Mouse (Mus musculus) bone marrow, adult 2 months (tissue): ENCODE results near the gene Mr1. TPM values are rescaled to one million over a fixed set of nuclear protein-coding genes. Genes with fewer than 3 reads are reported as not detected.

Source experiments
- H3K27ac ChIP-seq: fragments of 200-500 bp; 2 replicates; pipeline ENCODE4 v1.5.1; 2012; ENCODE audit warnings: low read depth, mild to moderate bottlenecking, control low read depth, inconsistent platforms, low read length; ENCODE audit not compliant: control insufficient read depth, poor library complexity, insufficient read depth
- H3K4me1 ChIP-seq: fragments of 200-500 bp; 2 replicates; pipeline ENCODE4 v1.6.1; 2011; ENCODE audit warnings: low read length; ENCODE audit not compliant: control insufficient read depth, insufficient read depth
- H3K4me3 ChIP-seq: fragments of 200-500 bp; replicated peaks from 2 replicates; pipeline ENCODE3; 2011; ENCODE audit warnings: mild to moderate bottlenecking, low read depth, low read length, control low read depth; ENCODE audit not compliant: control insufficient read depth
- CTCF ChIP-seq: fragments of 200-500 bp; IDR thresholded peaks from 2 replicates; pipeline ENCODE4 v1.5.1; 2011; ENCODE audit warnings: low read length, control low read depth; ENCODE audit not compliant: control insufficient read depth, insufficient read depth
- POLR2A ChIP-seq: fragments of 200-500 bp; IDR thresholded peaks from 2 replicates; pipeline ENCODE4 v1.6.1; 2011; ENCODE audit warnings: low read depth, mild to moderate bottlenecking, control low read depth, low read length, borderline replicate concordance; ENCODE audit not compliant: control insufficient read depth
- WGBS: fragments of 180-500 bp; shearing (Covaris S2); methylation state at CpG from one replicate; pipeline ENCODE4 v1.1.7; 2018; 5-methylcytosine and 5-hydroxymethylcytosine counted together
- polyA plus RNA-seq: library from polyadenylated mRNA; stranded (reverse); fragments of >200 nt; gene quantifications from 2 replicates; pipeline ENCODE4 v1.2.4, GENCODE M21; 2011; ENCODE audit warnings: low replicate concordance; ENCODE audit not compliant: missing spikeins, insufficient read depth, insufficient read length

The Mr1 gene
- polyA plus RNA-seq, 1 experiment, result 0.70 TPM

- TF ChIP-seq CTCF (no peak), POLR2A (no peak)
- H3K4me1 ChIP-seq, result peaks cover 4% of the 10 kb centered on the region; the same call in 1 of the 2 replicates
- 93% methylated on average over 9 of the region's 9 CpGs for WGBS
- H3K4me3 ChIP-seq, result no peak overlapping the region
- H3K27ac ChIP-seq, result no peak overlapping the region
These were observed 52.5 kb downstream of the Mr1 start for GRCm38 (mm10) chr1:155093971-155094707.

GRCm38 (mm10) chr1:155093145-155093791, 53.3 kb downstream of the Mr1 start:
- no peak for TF ChIP-seq POLR2A
- TF ChIP-seq CTCF, result no peak
- H3K4me1 ChIP-seq, result peaks cover 4% of the 10 kb centered on the region; the same call in 1 of the 2 replicates
- no peak overlapping the region for H3K27ac ChIP-seq
- H3K4me3 ChIP-seq, result no peak overlapping the region
- 92% methylated on average over 4 of the region's 4 CpGs for whole genome bisulfite sequencing

- no peak for TF ChIP-seq POLR2A
- no peak for TF ChIP-seq CTCF
- Histone ChIP-seq H3K4me3 (no peak overlapping the region), H3K27ac (peak overlapping the region; percentile 53), H3K4me1 (peaks cover 4% of the 10 kb centered on the region; the same call in 1 of the 2 replicates)
- WGBS, result 56% methylated on average over 14 of the region's 14 CpGs
These were observed 54.5 kb downstream of the Mr1 start for GRCm38 (mm10) chr1:155091842-155092800.

- WGBS, result 10% methylated on average over 7 of the region's 7 CpGs
- Histone ChIP-seq H3K27ac (peak overlapping the region; percentile 69), H3K4me3 (no peak overlapping the region), H3K4me1 (peaks cover 4% of the 10 kb centered on the region; the same call in 1 of the 2 replicates)
- TF ChIP-seq POLR2A, result no peak
- no peak for TF ChIP-seq CTCF
These were observed 55.2 kb downstream of the Mr1 start for GRCm38 (mm10) chr1:155091374-155091841.

- no peak for TF ChIP-seq CTCF
- no peak for TF ChIP-seq POLR2A
- Histone ChIP-seq H3K4me3 (no peak overlapping the region), H3K4me1 (peaks cover 4% of the 10 kb centered on the region; the same call in 1 of the 2 replicates), H3K27ac (peak overlapping the region; percentile 34; the same call in 1 of the 2 replicates)
- WGBS, result 52% methylated on average over 1 of the region's 1 CpGs
These were observed 55.9 kb downstream of the Mr1 start for GRCm38 (mm10) chr1:155090736-155091135.

- peak overlapping the region; percentile 34; the same call in 1 of the 2 replicates for H3K27ac ChIP-seq
- no peak overlapping the region for H3K4me3 ChIP-seq
- WGBS, result 93% methylated on average over 7 of the region's 7 CpGs
- H3K4me1 ChIP-seq, result peaks cover 4% of the 10 kb centered on the region; the same call in 1 of the 2 replicates
- TF ChIP-seq POLR2A (no peak), CTCF (no peak)
These were observed 56.3 kb downstream of the Mr1 start for GRCm38 (mm10) chr1:155090327-155090726.

- H3K27ac ChIP-seq, result no peak overlapping the region
- no peak overlapping the region for H3K4me3 ChIP-seq
- WGBS, result 68% methylated on average over 16 of the region's 16 CpGs
- peaks cover 4% of the 10 kb centered on the region; the same call in 1 of the 2 replicates for H3K4me1 ChIP-seq
- TF ChIP-seq POLR2A (no peak), CTCF (no peak)
These were observed 57.6 kb downstream of the Mr1 start for GRCm38 (mm10) chr1:155088847-155089603.
